Mouse (Mus musculus): ENCODE results near the gene Cenpv.

DNA sequence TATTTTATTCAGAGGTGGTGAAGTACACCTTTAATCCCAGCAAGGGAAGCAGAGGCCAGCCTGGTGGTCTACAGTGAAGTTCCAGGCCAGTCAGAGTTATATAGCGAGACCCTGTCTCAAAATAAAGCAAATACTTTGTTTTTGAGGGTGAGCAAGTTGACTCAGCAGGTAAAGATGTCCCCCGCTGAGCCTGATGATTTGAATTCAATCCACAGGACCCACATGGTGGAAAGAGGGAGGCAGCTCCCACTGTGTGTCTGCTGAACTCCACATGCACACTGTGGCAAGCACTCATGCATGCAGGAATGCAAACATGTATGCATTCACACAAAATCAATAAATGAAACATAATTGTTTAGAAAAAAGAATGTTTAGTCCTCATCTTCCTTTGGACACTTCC, 40.3 kb downstream of the Cenpv start:
- TF ChIP-seq CTCF (IDR thresholded peaks at IDR 0.05; ENCODE audit: low read depth) = no peak
- TF ChIP-seq EP300 (IDR thresholded peaks at IDR 0.05; ENCODE audit: low read depth) = no peak
